Mouse (Mus musculus): ENCODE measurements around the gene Samd8.
A peak's percentile ranks its signal among the peaks of the same experiment; 100 is the strongest.

The Samd8 gene

DNA sequence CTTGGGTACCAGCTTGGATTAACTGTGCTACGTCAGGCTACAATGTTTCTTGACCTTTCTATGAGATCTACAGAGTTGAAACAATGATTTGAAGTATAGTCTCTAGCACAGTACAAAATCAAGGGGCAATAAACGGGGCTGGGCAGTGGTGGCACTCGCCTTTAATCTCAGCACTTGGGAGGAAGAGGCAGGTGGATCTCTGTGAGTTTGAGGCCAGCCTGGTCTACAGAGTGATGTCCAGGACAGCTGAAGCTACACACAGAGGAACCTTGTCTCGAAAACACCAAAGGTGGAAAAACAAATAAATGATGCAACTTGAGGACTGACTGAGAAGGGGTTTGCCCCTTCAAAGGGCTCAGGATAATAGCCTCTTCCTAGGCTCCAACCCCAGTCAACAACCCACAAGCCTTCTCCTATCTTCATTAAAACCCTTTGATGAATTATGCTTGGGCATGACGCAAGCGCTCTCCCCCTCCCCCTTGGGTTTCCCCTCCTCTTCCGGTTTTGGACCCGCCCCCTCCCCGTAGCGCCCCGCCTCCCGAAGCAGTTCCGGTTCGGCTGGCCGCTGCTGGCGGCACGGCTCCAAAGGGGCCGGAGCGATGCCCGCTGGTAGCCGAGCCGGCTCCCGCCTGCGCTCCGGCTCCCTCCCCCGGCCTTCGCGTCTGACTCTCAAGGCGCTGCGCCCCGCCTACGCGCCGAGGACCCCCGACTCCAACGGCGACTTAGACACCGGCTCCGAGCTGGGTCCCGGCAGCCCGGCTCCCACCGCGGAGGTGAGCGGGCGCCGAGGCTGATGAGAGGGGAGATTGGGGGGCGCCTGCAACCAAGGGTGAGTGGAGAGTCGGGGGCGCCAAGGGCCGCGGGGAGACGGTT, at the start of gene Samd8:
Gene Samd8 (plus strand): TSS at position 524 of the 873 bp plus-strand sequence.
- peak; percentile 85 for DNase-seq (ENCODE audit: low spot score)

DNA sequence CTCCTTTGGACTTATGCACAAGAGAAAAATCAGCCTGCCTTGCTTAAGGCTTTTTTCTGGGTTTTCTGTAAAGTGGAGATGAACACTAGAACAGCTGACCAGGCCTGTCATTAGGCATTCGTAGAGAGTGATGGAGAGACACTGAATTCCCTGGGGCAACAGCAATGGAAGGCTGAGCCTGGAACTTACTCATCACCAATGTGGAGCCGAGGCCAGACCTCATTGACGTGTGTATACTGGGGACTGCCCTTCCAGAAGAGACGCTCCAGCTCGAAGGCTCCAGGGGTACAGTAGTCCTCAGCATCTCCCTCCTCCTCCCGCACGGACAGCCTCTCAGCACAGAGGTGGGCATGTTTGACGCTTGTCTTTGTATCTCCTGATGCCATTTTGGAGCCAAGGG, 47.6 kb upstream of the Samd8 start:
- no peak for DNase-seq (ENCODE audit: low spot score)

DNA sequence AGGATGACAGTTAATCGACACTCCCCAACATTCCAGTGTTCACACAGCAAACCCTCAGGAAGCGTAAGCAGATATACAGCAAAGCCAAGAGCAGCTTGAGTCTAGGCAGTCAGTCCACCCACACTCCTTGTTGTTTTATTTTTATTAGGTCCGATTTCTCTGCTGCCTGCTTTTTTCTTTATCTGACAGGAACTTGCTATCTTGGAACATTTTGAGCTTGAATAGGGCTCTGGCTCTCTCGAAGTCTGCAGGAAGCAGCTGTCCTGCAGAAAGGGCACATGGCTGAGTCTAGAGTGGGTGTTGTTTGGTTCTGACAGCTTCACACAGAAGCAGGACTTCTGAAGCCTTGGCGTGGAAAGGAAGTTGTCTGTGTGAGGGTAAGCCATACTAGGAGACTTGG, 47.1 kb upstream of the Samd8 start:
- no peak for DNase-seq (ENCODE audit: low spot score)

DNA sequence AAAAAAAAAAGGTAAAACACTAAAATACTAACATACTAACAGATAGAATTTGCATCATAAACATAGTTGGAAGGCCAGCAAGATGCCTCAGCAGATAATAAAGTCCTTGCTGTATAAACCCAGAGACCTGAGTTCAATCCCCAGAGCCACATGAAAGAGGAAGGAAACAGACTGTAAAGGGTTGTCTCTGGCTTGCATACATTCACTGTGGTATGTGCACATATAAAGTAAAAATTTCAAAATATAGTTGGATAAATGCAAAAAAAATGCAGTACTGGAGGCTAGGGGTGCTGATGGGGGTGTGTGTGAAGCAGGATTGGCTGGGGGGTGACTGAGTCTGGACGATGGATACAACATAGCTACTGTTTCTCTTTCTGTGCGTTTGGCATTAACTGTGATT, 44.9 kb upstream of the Samd8 start:
- DNase-seq (ENCODE audit: low spot score): no peak

DNA sequence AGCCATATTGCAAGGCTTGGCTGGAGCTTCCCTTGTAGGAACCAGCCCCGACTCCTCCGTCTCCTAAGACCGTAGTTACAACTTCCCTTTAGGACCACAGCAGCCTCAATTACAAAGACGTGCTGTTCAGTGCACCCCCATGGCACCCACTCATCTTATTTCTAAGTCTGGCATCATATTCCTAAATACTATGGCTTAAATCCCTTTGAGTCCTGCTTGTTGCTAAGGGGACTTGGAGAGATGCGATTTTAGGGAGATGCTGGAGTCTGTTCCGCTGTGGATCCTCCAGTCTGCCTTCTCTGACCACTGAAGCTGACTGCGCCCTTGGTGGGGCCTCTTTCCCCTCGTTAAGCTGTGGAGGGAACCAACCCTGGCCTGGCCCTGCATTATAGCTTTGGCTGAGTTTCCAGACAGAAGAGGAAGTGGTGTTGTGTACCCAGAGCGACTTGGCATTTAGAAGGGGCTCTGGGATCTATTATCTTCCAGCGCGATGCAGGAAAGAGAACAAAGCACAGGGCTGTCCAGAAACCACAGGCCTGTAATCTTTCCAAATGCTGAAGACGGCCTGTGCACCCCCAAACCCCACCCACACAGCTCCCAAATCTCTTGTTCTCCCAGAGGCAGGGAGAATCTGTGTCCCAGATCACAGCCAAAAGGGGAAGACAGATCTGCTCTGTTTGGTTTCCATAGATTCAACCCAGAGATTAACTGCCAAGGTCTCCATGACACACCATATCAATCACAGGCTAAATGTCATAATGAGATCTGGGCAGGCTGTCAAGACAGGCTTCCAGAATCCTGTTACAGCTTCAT, 43.4 kb upstream of the Samd8 start:
- DNase-seq (ENCODE audit: low spot score): no peak

DNA sequence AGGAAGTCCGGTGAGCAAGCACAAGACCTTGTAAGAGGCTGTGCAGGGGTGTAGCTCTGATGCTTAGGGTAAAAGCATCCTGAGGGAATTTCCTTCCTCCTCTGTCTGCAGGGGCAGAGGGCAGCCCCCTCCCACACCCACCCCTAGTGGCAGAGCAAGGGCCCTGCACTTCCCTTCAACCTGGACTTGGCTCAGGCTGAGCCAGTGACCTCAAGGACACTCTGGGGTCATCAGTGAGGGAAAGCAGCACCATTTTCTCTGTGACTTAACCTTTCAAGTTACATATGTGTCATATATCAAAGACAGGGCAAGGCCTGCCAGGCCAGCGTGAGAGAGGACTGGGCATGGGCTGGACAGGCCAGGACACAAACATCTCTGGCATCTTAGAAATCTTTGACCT, 40.8 kb upstream of the Samd8 start:
- no peak for DNase-seq (ENCODE audit: low spot score)

DNA sequence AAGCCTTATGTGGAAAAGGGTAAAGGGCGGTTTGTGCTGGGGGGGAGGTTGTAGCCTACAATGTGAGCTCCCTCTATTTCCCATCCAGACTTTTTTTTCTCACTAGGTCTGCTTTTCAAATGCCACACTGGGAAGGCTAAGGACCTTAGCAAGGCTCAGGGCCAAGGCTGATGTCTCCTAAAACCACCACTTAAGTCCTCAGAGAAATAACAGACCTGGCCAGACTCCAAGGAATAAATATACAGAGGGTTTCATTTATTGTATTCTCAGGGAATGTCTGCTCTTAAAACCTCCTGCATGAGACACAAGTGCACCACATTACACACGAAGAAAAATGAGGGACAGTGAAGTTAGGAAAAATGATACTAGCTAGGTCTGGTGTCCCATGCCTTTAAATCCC, 39.1 kb upstream of the Samd8 start:
- no peak for DNase-seq (ENCODE audit: low spot score)

DNA sequence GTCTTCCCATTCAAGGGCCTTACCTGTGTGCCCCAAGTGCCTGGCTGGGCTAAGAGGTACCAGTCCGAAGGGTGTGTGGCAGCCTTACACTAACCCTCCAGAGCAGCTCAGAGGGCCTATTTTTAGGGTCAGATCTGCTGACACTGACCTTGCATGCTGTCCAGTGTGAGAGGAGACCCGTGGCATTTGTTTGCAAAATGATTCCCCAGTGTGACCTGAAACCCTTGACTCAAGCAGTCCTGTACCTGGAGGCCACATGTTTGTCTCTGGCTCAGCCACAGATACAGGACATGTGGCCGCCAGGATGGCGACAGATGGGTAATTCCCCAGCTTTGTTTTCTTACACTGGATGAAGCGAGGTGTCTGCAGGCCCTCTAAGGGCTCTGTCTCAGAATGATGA, 35.8 kb upstream of the Samd8 start, which contains the start of gene Dupd1:
Gene Dupd1 (minus strand): TSS at position 91 of the 400 bp plus-strand sequence.
- DNase-seq (ENCODE audit: low spot score): no peak

DNA sequence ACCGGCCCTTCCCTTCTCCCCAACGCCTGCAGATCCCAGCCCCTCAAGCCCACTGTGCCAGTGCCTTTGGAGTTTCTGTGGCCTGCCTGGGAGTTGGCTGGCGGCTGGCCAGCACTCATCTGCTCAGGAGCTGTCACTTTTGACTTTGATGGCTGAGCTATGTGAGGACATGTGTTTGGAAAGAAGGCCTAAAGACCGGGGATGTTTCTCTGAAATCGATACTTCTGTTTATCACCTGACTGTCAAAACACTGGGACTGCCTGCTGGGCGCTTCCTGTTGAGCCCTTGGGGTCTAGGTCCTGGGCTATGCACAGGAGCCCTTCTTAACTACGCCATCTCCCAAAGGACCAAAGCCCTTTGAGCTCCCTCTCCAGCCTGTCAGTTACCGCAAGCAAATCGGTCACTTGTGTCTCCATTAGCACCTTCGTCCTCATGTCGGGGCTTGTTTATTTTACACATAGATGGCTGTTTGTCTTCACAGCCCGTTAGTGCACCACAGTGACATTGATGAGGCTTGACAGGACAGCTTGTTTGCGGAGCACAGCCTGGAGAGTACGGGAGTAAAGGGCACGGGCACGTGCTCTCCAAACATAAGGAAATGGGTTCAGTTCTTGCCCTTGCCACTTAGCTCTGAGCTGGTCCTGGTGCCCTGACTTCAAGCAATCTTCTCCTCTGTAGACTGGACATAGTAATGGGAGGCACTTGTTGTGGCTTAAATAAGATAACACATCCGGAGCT, 30.5 kb upstream of the Samd8 start:
- DNase-seq (ENCODE audit: low spot score): no peak

DNA sequence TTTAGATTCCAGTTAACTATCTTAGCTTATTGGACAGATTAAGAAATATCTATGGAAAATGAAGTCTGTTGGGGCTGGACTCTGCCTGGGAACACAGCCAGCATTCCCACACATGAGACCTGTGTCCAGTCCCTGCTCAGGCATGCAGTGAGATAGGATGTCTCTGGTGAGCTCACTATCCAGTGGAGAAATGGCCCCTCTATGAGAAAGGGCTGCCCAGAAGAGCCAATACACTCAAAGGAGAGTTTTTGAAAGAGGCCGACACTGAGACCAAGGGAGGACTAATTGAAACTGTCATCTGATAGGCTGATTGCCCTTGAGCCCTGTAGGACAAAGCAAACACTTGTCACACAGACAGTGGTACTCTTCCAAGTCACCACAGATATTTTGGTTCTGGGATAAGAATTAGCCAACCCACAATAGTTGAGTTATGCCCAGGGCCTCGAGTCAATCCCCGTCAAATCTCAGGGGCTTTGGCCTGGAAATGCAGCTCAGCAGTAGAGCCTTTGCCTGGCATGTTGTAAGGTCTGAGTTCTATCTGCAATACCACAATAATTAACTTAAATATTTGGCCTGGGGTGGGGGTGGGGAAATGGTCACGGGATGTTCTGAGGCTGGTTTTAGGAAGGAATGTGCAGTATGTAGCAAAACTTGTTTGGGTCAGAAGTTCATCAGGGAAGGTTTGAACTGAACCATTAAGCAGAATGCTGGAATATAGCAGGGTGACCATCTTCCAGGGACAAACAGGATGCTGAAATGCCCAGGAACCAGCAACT, 29.7 kb upstream of the Samd8 start:
- DNase-seq (ENCODE audit: low spot score): no peak

DNA sequence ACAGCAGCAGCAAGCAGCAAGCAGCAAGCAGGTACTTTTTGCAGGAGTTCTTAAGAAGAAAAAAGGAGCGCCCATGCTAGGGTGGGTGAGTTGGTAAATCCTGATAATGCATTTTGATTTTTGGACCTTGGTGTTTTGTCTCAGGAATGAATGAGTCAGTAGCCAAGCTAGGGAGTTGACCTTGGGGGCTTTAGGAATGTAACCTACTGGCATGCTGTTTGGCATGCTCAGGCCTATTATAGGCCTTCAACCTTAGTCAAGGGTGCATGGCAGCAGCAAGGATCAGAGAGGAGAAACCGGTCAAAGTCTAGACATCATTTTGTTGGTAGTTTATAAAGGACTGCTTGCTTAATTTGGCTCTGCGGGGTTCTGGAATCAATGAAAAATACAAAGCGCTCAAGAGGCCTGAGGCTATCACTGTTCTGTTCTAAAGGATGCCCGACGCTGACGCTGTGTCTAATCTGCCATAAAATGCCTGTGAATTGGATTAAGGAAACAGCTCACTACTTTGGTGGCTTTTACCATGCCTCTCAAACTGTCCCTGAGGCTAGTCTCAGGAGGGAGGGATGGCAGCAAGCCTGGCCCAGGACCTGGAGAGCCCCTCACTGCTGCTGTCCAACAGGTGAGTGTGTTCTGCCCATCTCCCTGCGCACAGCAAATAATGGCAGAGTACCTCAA, 28.2 kb upstream of the Samd8 start:
- DNase-seq (ENCODE audit: low spot score): no peak

DNA sequence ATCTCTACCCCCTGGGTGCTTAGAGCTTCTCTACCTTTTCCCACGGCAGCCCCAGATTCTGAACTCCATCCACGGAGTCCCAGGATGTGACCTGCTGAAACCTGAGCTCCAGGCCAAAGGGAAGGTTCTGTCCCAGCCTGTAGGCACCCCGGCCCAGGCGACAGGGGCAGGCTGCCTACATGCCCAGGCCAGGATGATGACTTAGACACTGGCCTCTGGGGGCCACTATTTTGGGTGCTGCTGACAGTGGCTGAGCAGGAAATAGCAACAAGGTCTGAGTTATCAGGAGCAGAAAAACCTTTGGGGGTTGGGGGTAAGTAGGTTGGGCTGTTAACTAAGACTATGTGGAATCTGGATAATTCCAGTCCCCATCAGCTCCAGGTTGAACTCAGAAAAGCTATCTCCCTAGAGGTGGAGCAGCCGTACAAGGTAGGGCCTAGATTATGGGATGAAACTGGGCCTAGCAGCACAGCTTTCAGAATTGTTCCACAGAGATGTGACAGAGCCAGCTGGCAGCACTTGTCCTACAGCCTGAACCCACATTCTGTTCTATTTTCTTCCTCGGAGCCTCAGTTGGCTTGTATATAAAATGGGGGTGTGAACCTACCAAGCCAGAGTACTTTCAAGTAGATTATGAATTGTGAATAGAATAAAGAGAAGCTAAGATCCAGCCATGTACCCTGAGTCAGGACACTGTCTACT, 21.1 kb upstream of the Samd8 start:
- no peak for DNase-seq (ENCODE audit: low spot score)

DNA sequence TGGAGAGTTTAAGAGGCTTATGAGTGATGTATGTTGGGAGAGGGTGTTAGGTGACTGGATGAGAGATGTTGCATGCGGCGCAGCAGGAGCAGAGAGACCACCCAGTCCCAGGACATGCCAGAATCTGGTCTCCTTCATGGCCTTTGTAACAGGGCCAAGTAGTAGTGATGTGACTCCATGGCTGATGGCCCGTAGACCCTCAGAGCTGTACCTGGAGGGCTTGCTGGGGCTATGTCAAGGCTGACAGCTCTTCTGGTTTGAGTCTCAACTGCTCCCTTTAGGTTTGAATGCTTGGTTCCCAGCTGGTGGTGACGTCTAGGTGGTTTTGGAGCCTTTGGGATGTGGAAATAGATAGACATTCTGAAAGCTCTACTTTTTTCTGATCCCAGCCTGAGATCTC, 20.4 kb upstream of the Samd8 start:
- no peak for DNase-seq (ENCODE audit: low spot score)

DNA sequence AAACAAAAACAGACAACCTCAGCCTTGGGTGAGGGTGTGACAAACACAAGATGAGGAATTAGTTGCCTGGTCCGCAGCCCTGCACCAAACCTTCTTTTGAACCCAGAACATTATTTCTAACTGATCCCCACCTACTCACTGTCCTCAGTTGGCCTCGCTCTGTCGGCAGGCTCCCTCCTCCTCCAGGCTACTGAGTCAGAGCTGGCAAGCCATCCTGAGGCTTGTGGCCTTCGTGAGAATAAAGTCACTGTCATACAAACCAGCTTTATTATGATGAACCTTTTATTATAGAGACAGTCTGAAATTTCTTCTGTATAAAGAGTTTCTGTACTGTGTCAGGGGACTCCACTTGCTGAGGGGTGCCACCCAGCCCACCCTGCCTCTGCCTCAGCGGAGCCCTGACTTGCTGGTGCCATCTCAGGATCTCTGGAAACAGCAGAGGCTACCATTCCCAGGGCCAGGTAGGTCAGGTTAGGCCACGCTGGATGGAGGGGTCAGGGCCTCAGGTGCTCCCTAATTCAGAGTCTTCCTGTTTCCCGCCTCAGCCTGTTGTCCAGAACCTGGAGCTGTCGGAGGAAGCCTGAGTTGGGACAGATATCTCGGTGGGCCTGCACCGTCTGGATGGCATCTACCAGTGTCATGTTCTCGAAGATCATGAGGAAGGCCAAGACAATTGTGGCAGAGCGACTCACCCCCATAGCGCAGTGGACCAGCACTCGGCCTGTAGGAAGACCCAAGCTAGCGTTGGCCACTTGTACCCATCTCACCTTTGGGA, 17.0 kb upstream of the Samd8 start:
- no peak for DNase-seq (ENCODE audit: low spot score)

DNA sequence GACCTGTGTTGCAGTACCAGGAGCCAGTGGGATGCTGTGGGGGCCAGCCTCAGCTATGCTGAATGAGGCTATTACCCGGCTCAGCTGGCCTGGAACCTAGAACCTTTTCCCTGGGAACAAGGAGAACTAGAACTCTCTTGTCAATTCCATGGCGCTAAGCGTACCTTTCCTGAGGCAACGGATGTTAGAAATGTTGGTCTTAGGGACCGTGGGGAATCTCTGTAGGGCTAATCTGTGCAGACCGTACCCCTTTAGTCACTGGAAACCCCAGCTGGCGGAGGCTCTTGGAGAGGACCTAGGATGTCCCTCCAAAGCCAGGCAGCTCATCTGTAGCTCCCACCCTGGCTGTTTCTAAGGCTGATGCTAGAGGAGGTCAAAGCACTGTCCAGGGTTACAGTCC, 10.0 kb upstream of the Samd8 start:
- no peak for DNase-seq (ENCODE audit: low spot score)

DNA sequence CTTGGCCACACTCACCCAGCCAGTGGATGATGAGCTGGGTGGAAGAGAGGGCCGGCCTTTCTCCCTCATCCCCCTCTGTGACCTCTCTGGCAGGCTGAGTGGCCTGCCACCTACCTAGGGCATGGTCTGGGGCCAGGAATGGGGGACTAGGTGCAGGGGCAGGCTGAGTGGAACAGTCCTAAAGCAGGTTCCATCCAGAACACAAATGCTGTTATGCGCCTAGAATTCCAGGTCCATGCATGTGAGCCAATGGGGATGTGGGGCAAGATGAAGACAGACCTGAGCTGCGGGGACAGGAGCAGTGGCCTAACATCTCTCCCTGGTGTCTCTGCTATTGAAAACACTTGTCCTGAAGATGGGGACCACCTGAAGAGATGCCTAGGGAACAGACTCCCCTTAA, 9.0 kb upstream of the Samd8 start:
- no peak for DNase-seq (ENCODE audit: low spot score)

DNA sequence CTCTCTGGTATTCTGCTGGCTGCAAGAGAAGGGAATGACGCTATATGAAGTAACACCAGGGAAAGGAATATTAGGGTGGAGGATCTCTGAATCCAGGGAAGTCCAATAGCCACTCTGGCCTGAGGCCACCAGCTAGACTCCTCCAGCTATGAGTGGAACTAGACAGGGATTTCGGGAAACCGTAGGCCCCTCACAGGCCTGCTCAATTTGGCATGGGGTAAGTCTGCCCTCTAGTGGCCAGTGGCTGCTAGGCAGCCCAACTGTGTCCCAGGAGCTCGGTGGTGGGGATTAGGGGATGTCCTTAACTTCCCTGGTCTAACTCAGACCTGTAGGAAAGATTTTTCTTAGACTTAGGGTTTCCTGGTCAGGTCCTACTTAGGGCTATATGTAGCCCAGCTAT, 8.5 kb upstream of the Samd8 start:
- peak; percentile 81 for DNase-seq (ENCODE audit: low spot score)

DNA sequence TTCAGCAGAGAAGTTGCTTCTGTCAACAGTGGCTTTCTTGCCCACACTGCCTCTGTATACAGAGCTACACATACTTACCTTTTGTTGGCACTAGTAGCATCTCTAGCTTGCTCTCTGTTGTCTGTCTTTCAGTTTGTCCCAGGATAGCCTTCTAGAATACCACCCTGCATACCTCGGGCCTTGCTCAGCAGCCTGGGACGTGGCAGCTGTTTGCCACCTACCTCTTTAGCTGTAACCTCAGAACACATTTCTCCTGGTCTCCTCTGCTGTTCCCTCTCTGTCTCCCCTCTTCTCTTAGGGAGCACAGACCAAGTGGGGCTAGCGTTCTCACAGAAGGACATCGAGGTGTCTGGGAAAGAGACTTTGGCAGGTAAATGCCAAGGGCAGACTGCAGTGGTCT, 7.9 kb upstream of the Samd8 start:
- no peak for DNase-seq (ENCODE audit: low spot score)

DNA sequence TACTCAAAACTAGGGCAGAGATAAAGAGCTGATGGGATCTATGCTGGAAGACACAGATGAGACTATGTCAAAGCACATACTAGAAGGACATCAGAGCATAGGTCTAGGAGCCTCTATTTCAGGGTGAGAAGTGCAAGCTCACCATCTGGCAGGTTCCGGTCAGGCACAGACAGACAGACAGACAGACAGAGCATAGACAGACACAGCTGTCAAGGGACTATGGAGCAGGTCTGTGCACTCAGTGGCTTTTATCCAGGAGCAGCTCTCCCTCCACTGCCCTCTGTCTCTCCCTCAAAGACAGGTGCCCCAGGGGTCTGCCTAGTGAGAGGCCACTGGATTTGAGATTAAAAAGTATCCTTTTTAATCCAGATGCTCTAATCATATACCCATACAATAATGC, 6.2 kb upstream of the Samd8 start:
- DNase-seq (ENCODE audit: low spot score): no peak

DNA sequence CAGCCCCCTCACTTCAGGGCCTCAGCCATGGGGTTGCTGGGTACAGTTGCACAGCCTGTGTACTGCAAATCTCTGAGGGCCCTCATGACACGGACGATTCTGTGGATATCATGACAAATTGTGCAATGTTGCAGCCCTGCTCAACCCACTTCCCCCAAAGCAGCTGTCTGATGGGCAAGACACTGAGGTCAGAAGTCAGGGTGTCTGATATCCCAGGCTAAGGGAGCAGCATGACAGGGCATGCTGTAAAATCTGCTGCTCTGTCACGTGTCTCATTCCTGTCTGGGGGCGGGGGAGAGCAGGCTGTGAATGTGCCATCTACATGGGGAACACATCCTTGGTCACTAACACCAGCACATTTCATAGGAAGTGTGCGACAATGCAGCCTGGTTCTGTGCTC, 5.2 kb upstream of the Samd8 start:
- no peak for DNase-seq (ENCODE audit: low spot score)
